Mouse (Mus musculus) cerebellum, adult 2 months (tissue): ENCODE measurements around the gene Disp3.

Experiments
- CTCF ChIP-seq: fragments of 200-500 bp; IDR thresholded peaks from 2 replicates; pipeline ENCODE4 v1.5.1; 2011; ENCODE audit warnings: low read depth, mild to moderate bottlenecking, control low read depth, low read length, moderate library complexity, borderline replicate concordance; ENCODE audit not compliant: insufficient read depth
- POLR2A ChIP-seq: fragments of 200-500 bp; IDR thresholded peaks from 2 replicates; pipeline ENCODE4 v1.6.1; 2011; ENCODE audit warnings: low read length, control low read depth, borderline replicate concordance; ENCODE audit not compliant: insufficient read depth

GRCm38 (mm10) chr4:148330269-148330668, 42.5 kb upstream of the Disp3 start:
- TF ChIP-seq CTCF (no peak), POLR2A (no peak)
